Mouse (Mus musculus) ES-Bruce4 (cell line): ENCODE results near the gene Prrc2b. TPM values are rescaled to one million over a fixed set of nuclear protein-coding genes. Genes with fewer than 3 reads are reported as not detected.

Source experiments
- H3K27ac ChIP-seq: 2 replicates; pipeline ENCODE4 v1.5.1; 2012; ENCODE audit warnings: low read length, inconsistent platforms; ENCODE audit not compliant: insufficient read depth
- H3K27me3 ChIP-seq: 2 replicates; pipeline ENCODE4 v1.6.1; 2012; ENCODE audit warnings: mild to moderate bottlenecking, low read length, inconsistent platforms; ENCODE audit not compliant: control insufficient read depth, poor library complexity, insufficient read depth, severe bottlenecking
- H3K36me3 ChIP-seq: 2 replicates; pipeline ENCODE4 v1.6.1; 2012; ENCODE audit warnings: inconsistent platforms, mild to moderate bottlenecking, low read length, moderate library complexity; ENCODE audit not compliant: control insufficient read depth, poor library complexity, insufficient read depth, severe bottlenecking
- H3K4me1 ChIP-seq: one replicate; pipeline ENCODE4 v1.8.1; 2011; ENCODE audit warnings: low read length; ENCODE audit not compliant: control insufficient read depth, insufficient read depth
- H3K4me3 ChIP-seq: 2 replicates; pipeline ENCODE4 v1.5.1; 2011; ENCODE audit warnings: low read depth, mild to moderate bottlenecking, low read length
- H3K9ac ChIP-seq: 2 replicates; pipeline ENCODE4 v1.6.1; 2012; ENCODE audit warnings: low read depth, mild to moderate bottlenecking, inconsistent platforms; ENCODE audit not compliant: poor library complexity, severe bottlenecking
- H3K9me3 ChIP-seq: replicated peaks from 2 replicates; pipeline ENCODE4 v1.6.1; 2012; ENCODE audit warnings: mild to moderate bottlenecking, low read length, inconsistent platforms; ENCODE audit not compliant: control insufficient read depth, poor library complexity, insufficient read depth, severe bottlenecking
- CTCF ChIP-seq: IDR thresholded peaks from one replicate; pipeline ENCODE4 v1.8.1; 2011; ENCODE audit warnings: low read depth, low read length
- EP300 ChIP-seq: IDR thresholded peaks from 2 replicates; pipeline ENCODE4 v1.6.1; 2011; ENCODE audit warnings: low read depth, low read length; ENCODE audit not compliant: insufficient read depth
- POLR2A ChIP-seq: IDR thresholded peaks from one replicate; pipeline ENCODE4 v1.8.1; 2011; ENCODE audit warnings: low read length; ENCODE audit not compliant: insufficient read depth
- polyA plus RNA-seq: library from polyadenylated mRNA; stranded (reverse); fragments of >200 nt; gene quantifications from 2 replicates; pipeline ENCODE4 v1.2.4, GENCODE M21; 2011; ENCODE audit warnings: low read depth; ENCODE audit not compliant: missing spikeins, insufficient read depth, insufficient read length

Prrc2b gene
- polyA plus RNA-seq, 1 experiment, result 106 TPM

- Histone ChIP-seq H3K9ac (no peak overlapping the region), H3K27ac (no peak overlapping the region), H3K36me3 (no peaks in the 10 kb centered on the region)
Measured at GRCm38 (mm10) chr2:32141602-32142001, 9.3 kb upstream of the Prrc2b start.

GRCm38 (mm10) chr2:32142368-32142767 lies 8.5 kb upstream of the Prrc2b start:
- Histone ChIP-seq H3K36me3 (no peaks in the 10 kb centered on the region), H3K27me3 (no peaks in the 10 kb centered on the region), H3K4me3 (no peak overlapping the region), H3K27ac (no peak overlapping the region), H3K9me3 (no peaks in the 10 kb centered on the region), H3K9ac (no peak overlapping the region), H3K4me1 (peaks cover 8% of the 10 kb centered on the region)
- TF ChIP-seq CTCF (no peak), EP300 (no peak), POLR2A (no peak)

More at GRCm38 (mm10) chr2:32141602-32142001, 9.3 kb upstream of the Prrc2b start:
- TF ChIP-seq CTCF (no peak), POLR2A (no peak)
- peaks cover 8% of the 10 kb centered on the region for H3K4me1 ChIP-seq
- H3K4me3 ChIP-seq, result no peak overlapping the region
- no peaks in the 10 kb centered on the region for H3K9me3 ChIP-seq
- H3K27me3 ChIP-seq, result no peaks in the 10 kb centered on the region

- peaks cover 8% of the 10 kb centered on the region for H3K4me1 ChIP-seq
- no peaks in the 10 kb centered on the region for H3K36me3 ChIP-seq
- no peak overlapping the region for H3K4me3 ChIP-seq
- 0 out of 2 replicates have a peak overlapping the region, but pooled peaks have one; percentile 2 for H3K27ac ChIP-seq
- no peaks in the 10 kb centered on the region for H3K27me3 ChIP-seq
- no peaks in the 10 kb centered on the region for H3K9me3 ChIP-seq
- H3K9ac ChIP-seq, result peak overlapping the region; percentile 40; the same call in 1 of the 2 replicates
- TF ChIP-seq EP300 (no peak), POLR2A (no peak), CTCF (no peak)
Measured at GRCm38 (mm10) chr2:32144633-32145032, 6.2 kb upstream of the Prrc2b start.

- no peaks in the 10 kb centered on the region for H3K27me3 ChIP-seq
- H3K9me3 ChIP-seq, result no peaks in the 10 kb centered on the region
- H3K36me3 ChIP-seq, result no peaks in the 10 kb centered on the region
- H3K27ac ChIP-seq, result no peak overlapping the region
- peaks cover 2% of the 10 kb centered on the region for H3K4me1 ChIP-seq
- TF ChIP-seq EP300 (no peak), POLR2A (no peak), CTCF (no peak)
- no peak overlapping the region for H3K4me3 ChIP-seq
- H3K9ac ChIP-seq, result no peak overlapping the region
Measured at GRCm38 (mm10) chr2:32146617-32147162, 4.2 kb upstream of the Prrc2b start.

- no peak for TF ChIP-seq EP300
- no peak for TF ChIP-seq POLR2A
- no peak for TF ChIP-seq CTCF
- Histone ChIP-seq H3K27ac (no peak overlapping the region), H3K9me3 (no peaks in the 10 kb centered on the region), H3K9ac (peak overlapping the region; percentile 100), H3K4me3 (peak overlapping the region; percentile 74), H3K36me3 (no peaks in the 10 kb centered on the region), H3K27me3 (no peaks in the 10 kb centered on the region), H3K4me1 (peaks cover 3% of the 10 kb centered on the region)
Measured at GRCm38 (mm10) chr2:32150135-32150534, 747 bp upstream of the Prrc2b start.

GRCm38 (mm10) chr2:32150562-32150923 lies 339 bp upstream of the Prrc2b start:
- peak overlapping the region; percentile 100 for H3K9ac ChIP-seq
- H3K4me1 ChIP-seq, result peaks cover 6% of the 10 kb centered on the region
- H3K27me3 ChIP-seq, result no peaks in the 10 kb centered on the region
- no peak overlapping the region for H3K27ac ChIP-seq
- no peaks in the 10 kb centered on the region for H3K9me3 ChIP-seq
- peak overlapping the region; percentile 74 for H3K4me3 ChIP-seq
- no peaks in the 10 kb centered on the region for H3K36me3 ChIP-seq
- TF ChIP-seq EP300, result no peak
